Comparison of ENCODE assay signal across 32 mouse cellular contexts in the genomic region with DNA sequence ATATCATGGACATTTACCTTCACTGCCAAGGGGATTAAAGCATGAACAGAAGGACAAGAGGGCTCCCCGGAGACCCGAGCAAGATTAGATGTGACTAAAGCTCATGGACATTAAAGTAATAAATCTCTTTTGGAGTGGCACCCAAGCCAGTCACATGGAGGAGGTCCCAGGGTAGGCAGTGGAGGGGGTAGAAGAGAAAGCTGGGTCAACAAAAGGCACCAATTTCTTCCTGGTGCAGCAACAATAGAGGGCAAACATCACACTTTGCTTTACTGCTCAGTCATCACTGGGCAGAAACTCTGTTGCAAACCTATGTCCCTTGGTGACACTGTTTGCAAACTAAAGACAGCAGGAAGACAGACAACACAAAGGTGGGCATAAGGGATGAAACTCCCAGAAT.
"Had no signal": no experiment of that assay in that cellular context is flagged by ENCODE, and none has a peak within 500 bp of the region (broad histone marks: within the 10 kb centered on the region; RNA-seq: fewer than 3 reads in every experiment).

No protein-coding gene starts in this region.

- H3K9me3 ChIP-seq: limb, embryonic 10.5 days; limb, embryonic 12.5 days; limb, embryonic 13.5 days; limb, embryonic 15.5 days; liver, embryonic 12.5 days; liver, embryonic 13.5 days; liver, embryonic 15.5 days; lung, embryonic 15.5 days; midbrain, embryonic 10.5 days; midbrain, embryonic 12.5 days; midbrain, embryonic 13.5 days; midbrain, embryonic 15.5 days had no signal

- DNase-seq: left cerebral cortex, postnatal 4 days; liver; liver, embryonic 13.5 days; liver, postnatal 0 days; lung, adult 18-20 months; lung, adult 2 months; lung, embryonic 14.5 days; lung, postnatal 10 days; lung, postnatal 14 days; lung, postnatal 36 days; lung, postnatal 4 days; midbrain, embryonic 14.5 days had no signal

- ATAC-seq: liver, embryonic 12.5 days; liver, postnatal 0 days; lung, postnatal 0 days; midbrain, embryonic 13.5 days; midbrain, embryonic 15.5 days; midbrain, embryonic 16.5 days had no signal

- H3K4me2 ChIP-seq: limb, embryonic 12.5 days; limb, embryonic 13.5 days; limb, embryonic 15.5 days; liver, embryonic 11.5 days; liver, embryonic 12.5 days; liver, embryonic 13.5 days; liver, embryonic 15.5 days; lung, embryonic 14.5 days; lung, embryonic 15.5 days; midbrain, embryonic 11.5 days; midbrain, embryonic 12.5 days; midbrain, embryonic 13.5 days; midbrain, embryonic 15.5 days had no signal

- H3K4me1 ChIP-seq: limb, embryonic 10.5 days; limb, embryonic 12.5 days; limb, embryonic 15.5 days; liver, embryonic 12.5 days; liver, embryonic 13.5 days; liver, embryonic 15.5 days; lung, embryonic 15.5 days; midbrain, embryonic 10.5 days; midbrain, embryonic 12.5 days; midbrain, embryonic 13.5 days; midbrain, embryonic 15.5 days had no signal

- H3K9ac ChIP-seq: limb, embryonic 12.5 days; limb, embryonic 13.5 days; limb, embryonic 15.5 days; liver, embryonic 12.5 days; liver, embryonic 13.5 days; liver, embryonic 14.5 days; liver, embryonic 15.5 days; liver, postnatal 0 days; lung, embryonic 14.5 days; lung, embryonic 15.5 days; midbrain, embryonic 12.5 days; midbrain, embryonic 13.5 days; midbrain, embryonic 15.5 days had no signal

- H3K36me3 ChIP-seq: limb, embryonic 10.5 days; limb, embryonic 12.5 days; limb, embryonic 13.5 days; limb, embryonic 15.5 days; liver, embryonic 12.5 days; liver, embryonic 13.5 days; liver, embryonic 15.5 days; lung, embryonic 15.5 days; midbrain, embryonic 10.5 days; midbrain, embryonic 12.5 days; midbrain, embryonic 13.5 days; midbrain, embryonic 15.5 days had no signal

- H3K4me3 ChIP-seq: left cerebral cortex, adult 2 months; limb, embryonic 10.5 days; limb, embryonic 12.5 days; limb, embryonic 13.5 days; limb, embryonic 15.5 days; liver, embryonic 12.5 days; liver, embryonic 13.5 days; liver, embryonic 15.5 days; lung, embryonic 15.5 days; megakaryocyte, embryonic 14.5 days; midbrain, embryonic 10.5 days; midbrain, embryonic 12.5 days; midbrain, embryonic 13.5 days; midbrain, embryonic 15.5 days; myocyte had no signal

- H3K27ac ChIP-seq: left cerebral cortex, adult 2 months; limb, embryonic 10.5 days; limb, embryonic 12.5 days; limb, embryonic 13.5 days; limb, embryonic 15.5 days; liver, embryonic 12.5 days; liver, embryonic 13.5 days; liver, embryonic 14.5 days; liver, embryonic 15.5 days; lung, embryonic 15.5 days; macrophage; midbrain, embryonic 10.5 days; midbrain, embryonic 12.5 days; midbrain, embryonic 13.5 days; midbrain, embryonic 15.5 days had no signal

- H3K27me3 ChIP-seq: limb, embryonic 12.5 days; limb, embryonic 13.5 days; limb, embryonic 15.5 days; liver, embryonic 12.5 days; liver, embryonic 13.5 days; lung, embryonic 15.5 days; midbrain, embryonic 12.5 days; midbrain, embryonic 13.5 days; midbrain, embryonic 15.5 days had no signal
